Mouse (Mus musculus) ES-CJ7 (cell line): ENCODE data around the gene Stk10.

Experiments
- DNase-seq: peaks from one replicate; pipeline ENCODE4 v3.0.0; 2011; ENCODE audit warnings: low read depth, low spot score

The Stk10 gene

DNA sequence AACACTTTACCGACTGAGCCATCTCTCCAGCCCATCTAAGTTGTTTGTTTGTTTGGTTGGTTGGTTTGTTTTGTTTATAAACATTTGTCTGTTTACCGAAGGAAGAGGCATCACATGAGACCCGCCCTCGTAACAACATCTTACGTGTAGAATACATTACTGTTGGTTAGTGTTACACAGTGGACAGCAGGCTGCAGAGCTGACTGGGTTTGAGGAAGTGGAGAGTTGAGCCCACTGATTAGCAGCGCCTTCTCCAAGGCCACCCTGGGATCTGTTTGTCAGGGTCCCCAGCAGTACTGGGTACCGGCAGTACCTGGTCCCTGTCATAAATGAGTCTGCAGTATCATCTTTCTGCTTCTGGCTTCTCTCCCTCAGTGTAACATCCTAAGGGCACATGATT is 35.0 kb downstream of the Stk10 start:
- no peak for DNase-seq

GRCm38 (mm10) chr11:32568637-32569293 is 35.7 kb downstream of the Stk10 start:
- DNase-seq: no peak

GRCm38 (mm10) chr11:32571103-32571502 is 38.0 kb downstream of the Stk10 start:
- DNase-seq: no peak

DNA sequence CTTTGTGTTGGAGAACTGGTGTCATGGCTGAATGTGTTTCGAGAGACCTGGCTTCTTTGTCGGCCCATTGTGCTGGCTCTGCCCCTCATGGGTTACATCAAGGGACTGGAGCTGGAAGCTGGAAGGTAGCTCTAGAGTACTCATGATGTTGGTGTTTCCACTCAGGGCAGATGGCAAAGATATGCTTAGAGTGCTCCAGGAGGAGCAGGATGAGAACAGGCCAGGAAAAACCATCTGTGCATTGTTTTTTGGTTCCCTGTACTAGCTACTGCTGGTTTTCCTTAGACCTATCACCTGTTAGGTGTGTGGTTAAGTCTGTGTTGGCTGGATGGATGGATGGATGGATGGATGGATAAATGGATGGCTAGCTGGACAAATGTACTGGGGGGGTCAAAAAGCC is 40.6 kb downstream of the Stk10 start:
- no peak for DNase-seq

GRCm38 (mm10) chr11:32575964-32576759 is 43.1 kb downstream of the Stk10 start:
- no peak for DNase-seq

DNA sequence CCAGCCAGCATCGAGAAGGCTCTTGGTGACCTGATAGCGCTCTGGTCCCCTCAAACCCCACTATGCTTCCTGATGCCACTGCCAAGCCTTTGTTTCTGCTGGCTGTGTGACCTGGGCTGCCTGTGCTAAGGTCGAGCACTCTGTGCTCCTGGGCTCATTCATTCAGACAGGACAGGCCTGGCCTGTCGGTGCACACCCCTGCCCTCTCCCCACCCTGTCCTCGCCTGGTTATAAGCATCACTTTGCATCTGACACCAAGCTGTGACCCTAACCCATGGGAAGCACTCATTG is 43.6 kb downstream of the Stk10 start:
- no peak for DNase-seq

- peak; percentile 87 for DNase-seq
Measured at GRCm38 (mm10) chr11:32580305-32580947, 47.3 kb downstream of the Stk10 start.

- no peak for DNase-seq
Measured at GRCm38 (mm10) chr11:32581031-32581430, 47.9 kb downstream of the Stk10 start.

DNA sequence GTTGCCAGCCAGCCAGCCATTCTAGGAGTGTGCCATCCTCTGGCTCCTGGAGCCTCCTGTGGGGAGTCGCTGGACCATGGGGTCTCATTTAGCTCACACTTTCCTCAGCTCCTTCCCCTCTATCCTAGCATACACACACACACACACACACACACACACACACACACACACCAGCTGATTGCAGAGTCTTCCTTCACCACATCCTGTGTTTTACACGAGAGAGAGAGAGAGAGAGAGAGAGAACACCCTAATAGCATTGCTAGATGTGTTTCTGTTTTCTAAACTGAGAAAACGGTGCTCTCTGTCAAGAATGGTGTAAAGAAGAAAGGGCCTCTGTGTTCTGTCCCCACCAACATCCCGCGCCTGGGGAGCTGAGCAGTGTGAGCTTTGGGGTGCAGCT is 49.7 kb downstream of the Stk10 start:
- no peak for DNase-seq

GRCm38 (mm10) chr11:32585996-32586395 is 52.9 kb downstream of the Stk10 start:
- DNase-seq: no peak

GRCm38 (mm10) chr11:32587191-32588089 is 54.3 kb downstream of the Stk10 start:
- DNase-seq: no peak

DNA sequence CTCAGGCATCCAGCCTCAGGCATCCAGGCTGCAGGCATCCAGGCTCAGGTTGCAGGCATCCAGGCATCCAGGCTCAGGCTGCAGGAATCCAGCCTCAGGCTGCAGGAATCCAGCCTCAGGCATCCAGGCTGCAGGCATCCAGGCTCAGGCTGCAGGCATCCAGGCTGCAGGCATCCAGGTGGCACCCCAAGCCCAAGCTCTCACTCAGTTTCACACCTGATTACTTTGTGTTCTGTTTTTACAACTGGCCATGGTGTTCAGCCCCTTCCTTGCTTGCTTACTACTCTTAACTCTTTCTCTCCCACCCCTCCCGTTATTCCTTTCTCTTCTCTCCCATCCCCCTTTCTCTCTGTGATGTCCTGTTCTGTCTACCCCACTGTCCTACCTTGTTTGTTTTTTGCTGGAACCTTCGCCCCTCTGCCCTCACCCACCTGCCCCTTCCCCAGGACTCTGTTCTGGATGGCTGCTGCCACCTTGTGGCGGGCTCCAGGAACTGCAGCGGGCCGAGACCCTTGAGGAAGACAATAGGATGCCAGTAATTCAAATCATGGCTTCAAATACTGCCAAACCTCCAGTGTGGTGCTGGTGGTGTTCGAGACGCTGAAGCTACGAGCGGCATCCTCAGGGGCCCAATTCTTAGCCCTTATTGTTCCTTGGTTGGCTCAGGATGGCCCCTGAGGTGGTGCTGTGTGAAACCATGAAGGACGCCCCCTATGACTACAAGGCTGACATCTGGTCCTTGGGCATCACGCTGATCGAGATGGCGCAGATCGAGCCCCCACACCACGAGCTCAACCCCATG is 55.2 kb downstream of the Stk10 start:
- DNase-seq: peak; percentile 69

DNA sequence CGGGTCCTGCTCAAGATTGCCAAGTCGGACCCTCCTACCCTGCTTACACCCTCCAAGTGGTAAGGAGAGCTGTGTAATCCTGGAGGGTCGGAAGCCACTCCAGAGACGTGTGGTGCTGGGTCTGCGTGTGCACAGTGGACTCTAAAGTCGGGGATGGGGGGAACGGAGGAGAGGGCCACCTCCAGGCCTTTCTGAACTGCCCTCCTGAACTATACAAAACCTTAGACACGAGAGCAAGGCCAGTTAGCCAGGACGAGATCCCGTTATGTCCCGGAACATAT is 55.7 kb downstream of the Stk10 start:
- no peak for DNase-seq

- DNase-seq: no peak
Measured at GRCm38 (mm10) chr11:32589201-32589600, 56.1 kb downstream of the Stk10 start.

DNA sequence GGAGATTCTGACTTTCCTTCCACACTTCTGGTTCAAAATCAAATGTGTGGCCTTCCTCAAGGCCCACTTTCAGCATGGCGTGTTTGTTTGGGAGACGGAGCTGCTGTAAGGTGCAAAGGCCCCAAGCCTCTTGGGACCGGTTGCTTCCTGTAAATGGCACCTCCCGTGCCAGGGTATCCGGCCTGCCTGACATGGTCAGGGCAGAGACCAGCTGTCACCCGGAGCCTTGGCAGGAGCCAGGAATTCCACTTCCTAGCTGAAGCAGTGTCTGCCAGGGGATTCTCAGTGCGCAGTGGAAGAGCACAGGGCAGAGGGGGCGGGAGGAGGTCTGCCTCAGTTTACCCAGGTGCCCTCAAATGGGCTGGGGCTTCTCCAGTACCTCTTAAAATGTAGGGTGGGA is 56.7 kb downstream of the Stk10 start:
- no peak for DNase-seq

GRCm38 (mm10) chr11:32590205-32590604 is 57.1 kb downstream of the Stk10 start:
- DNase-seq: no peak

- DNase-seq: no peak
Measured at GRCm38 (mm10) chr11:32591921-32592850, 59.1 kb downstream of the Stk10 start.

DNA sequence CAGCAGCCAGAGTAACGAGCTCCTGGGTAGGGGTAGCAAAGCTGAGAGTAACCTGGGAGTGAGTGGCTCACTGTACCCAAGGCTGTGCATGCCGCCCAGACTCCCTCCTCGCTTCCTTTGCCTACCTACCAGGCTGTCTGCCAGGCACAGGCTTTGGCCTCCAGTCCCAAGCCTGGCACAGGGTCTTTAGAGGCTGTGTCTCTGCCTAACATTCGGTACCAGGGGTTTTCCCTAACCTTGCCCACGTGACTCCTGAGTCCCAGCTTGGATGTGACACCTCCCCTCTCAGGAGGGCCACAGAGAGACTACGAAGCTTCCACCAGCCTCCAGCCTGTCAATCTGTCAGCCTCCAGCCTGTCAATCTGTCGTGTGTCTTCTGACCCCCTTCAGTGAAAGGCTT is 60.0 kb downstream of the Stk10 start:
- DNase-seq: no peak

GRCm38 (mm10) chr11:32594122-32594521 is 61.0 kb downstream of the Stk10 start:
- peak; percentile 53 for DNase-seq

DNA sequence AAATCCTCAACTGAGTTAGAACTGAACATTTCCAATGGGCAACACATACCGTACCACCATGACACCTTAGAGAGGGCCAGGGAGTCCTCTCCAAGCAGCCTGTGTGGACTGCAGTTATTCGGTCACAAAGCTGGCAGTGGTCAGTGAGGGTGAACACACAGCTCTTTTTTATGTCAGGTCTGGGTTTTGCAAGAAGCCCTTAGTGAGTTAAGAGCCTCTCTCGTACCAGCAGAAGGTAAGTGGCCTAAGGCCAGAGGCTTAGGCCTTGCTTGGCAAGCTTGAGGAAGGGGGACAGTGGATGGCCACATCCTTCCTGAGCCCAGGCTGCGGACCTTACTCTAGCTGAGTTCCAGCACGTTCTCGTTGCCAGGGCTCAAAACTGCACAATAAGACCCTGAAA is 67.3 kb downstream of the Stk10 start:
- no peak for DNase-seq
